Mouse (Mus musculus) ovary, postnatal 10 days (tissue): ENCODE data around the gene Lgals3bp.
A peak's percentile ranks its signal among the peaks of the same experiment; 100 is the strongest.
"Not testable (repeated sequence)": the region's sequence is repeated elsewhere in the genome, so short reads cannot be mapped to it uniquely, and the experiment has no call there.

Experiments used
- DNase-seq: peaks from one replicate; pipeline ENCODE4 v3.0.0; 2022; ENCODE audit warnings: low spot score

The Lgals3bp gene

DNA sequence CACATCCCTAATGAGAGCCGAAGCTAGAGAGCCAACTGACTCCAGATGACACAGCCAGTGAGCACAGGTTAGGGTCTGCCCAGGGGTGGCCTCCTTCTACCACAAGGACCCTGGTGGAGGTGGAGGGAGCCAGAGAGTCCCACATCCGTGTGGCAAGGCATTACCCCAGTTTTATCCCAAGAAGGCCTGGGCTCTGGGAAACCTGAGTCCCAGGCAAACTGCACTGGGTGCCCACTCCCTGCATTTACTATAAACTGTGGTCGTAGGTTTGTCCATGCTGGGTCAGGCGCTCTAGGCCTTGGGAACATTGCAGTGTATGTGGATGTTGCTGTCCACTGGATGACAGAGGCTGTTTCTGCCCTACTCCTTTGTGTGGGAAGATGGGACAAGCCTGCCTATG lies 697 bp downstream of the Lgals3bp start:
- no peak for DNase-seq

DNA sequence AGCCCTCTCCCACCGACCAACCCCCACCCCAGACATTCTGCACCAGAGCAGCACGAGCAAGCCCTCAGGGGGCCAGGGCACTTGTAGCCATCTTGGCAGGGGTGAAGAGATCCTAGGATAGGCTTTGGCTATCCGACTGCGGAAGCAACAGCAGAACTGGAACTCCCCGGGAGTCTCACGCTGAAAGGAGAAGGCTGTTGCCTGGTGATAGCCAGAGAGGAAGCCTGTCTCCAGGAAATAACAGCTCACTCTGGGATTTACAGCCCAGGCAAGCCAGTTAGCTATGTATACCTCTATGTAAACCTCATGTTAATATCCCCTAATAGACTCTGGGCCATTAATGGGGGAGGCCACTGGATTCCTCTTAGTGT lies 1.3 kb downstream of the Lgals3bp start:
- no peak for DNase-seq

GRCm38 (mm10) chr11:118399891-118400565 lies 1.9 kb downstream of the Lgals3bp start:
- no peak for DNase-seq

DNA sequence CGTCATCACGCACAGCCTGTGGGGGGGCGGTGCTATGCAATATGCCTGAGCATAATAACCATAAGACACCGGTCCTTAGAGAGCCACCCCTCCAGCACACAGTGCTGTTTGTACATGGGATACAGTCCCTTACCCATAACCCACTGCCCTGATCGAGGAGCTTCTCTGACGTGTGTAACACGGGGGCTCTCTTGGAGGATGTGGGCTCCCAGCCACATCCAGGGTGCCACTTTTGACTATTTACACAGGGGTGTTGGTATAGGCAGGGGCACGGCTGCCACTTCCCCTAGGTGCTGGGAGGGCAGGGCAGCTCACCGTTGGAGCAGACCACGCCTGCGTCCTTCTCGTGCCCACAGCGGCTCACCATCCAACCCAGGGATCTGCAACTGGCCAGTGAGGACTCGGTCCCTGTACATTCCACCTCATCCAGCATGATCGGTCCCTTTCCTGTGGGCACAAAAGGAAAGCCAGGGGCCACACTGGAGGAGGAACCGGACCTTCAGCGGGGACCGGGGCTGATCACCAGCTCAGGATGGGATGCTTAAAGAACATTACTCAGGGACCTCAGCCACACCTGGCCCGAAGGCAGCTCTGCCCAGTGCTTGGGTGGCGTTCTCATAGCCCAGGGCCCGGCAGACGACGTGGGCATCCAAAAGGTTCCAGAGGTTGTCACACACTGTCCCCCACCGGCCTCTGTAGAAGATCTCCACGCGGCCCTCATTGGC lies 3.9 kb downstream of the Lgals3bp start:
- no peak for DNase-seq

GRCm38 (mm10) chr11:118394538-118394937 lies 7.4 kb downstream of the Lgals3bp start:
- DNase-seq = no peak

- DNase-seq = no peak
Observed at GRCm38 (mm10) chr11:118393991-118394390, 7.9 kb downstream of the Lgals3bp start.

- not testable (repeated sequence) for DNase-seq
Observed at GRCm38 (mm10) chr11:118387816-118388215, 14.1 kb downstream of the Lgals3bp start.

DNA sequence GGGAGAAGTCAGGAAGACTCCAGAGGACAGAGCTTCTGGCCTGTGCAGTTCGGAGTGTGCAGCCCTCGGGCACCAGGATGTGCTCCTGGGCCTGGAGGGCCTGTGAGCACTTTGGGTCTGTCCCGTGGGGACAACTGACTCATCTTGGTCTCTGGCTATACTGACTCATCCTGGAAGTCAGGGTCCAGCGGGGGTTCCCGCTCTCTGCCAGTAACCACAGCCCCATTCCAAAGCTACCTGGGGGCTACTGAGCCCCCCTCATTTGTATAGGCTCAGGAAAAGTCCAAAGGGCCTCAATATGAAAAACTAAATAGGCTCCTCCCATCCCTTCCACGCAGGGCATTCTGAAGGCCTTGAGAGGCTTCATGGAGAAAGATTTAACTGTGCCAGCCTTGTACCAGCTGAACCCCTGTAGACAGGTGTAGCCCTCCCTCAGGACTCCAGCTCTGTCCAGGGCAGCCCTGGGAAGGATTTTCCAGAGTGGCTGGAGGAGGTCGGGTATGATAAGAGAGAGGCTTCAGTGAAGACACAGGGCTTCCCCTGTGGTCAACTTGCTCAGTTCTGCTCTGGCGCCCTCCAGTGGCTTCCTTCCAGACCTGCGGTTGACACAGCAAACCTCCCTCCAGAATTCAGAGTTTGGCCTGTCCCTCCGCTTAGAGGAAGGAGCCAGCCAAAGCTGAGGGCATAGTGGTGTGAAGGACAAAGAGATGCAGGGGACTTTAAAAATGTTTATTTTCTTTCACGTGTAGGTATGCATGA lies 22.5 kb downstream of the Lgals3bp start:
- peak; percentile 67 for DNase-seq

DNA sequence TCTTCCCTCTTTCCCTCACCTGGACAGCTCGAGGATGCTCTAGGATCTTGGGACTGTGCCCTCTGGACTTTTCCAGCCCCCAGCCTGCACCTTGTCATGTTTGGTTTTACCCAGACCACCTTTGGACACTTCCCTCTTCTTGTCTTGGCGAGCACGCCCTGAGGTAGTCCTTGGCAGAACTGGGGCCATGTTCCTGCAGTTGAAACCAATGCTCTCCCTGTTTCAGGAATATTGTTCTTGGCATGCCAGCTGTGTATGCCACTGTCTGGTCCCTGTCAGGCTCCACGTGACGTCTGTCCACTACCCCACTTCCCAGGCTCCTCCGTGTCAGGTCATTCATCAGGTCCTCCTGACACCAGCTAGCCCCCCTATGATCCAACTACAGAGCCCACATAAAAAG lies 23.2 kb downstream of the Lgals3bp start:
- DNase-seq = no peak

DNA sequence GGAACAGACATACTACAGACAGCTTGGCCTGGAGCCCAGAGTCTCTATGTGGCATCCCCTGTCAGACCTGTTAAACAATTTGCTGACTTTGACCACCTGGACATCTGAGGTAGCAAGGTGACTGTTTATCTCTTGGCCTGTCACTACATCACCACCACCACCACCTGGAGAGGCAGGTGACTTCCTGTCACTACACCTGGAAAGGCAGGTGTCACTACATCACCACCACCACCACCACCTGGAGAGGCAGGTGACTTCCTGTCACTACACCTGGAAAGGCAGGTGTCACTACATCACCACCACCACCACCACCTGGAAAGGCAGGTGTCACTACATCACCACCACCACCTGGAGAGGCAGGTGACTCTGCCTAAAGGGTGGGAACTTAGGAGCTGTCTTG lies 25.6 kb downstream of the Lgals3bp start:
- not testable (repeated sequence) for DNase-seq

- no peak for DNase-seq
Observed at GRCm38 (mm10) chr11:118375881-118376280, 26.0 kb downstream of the Lgals3bp start.

GRCm38 (mm10) chr11:118375461-118375860 lies 26.4 kb downstream of the Lgals3bp start:
- DNase-seq = no peak

GRCm38 (mm10) chr11:118375006-118375405 lies 26.9 kb downstream of the Lgals3bp start:
- no peak for DNase-seq

GRCm38 (mm10) chr11:118374506-118374905 lies 27.4 kb downstream of the Lgals3bp start:
- no peak for DNase-seq

DNA sequence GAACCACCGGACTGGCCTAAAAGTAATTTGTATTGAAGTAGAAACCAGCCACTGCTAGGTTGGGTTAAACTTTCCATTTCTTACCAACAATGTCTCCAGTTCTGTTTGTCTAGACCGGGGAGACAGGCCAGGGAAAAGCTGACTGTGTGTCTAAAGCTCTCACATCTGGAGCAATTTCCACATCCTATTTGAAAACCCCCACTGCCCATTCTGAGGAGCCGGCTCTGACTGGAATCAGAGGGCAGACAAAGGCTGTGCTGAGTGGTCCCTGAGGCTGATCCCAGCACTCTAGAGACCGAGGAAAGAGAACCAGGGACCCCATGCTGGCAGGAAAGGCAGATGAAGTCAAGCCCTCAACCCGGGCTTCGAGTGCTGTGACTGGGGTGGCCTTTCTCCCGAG lies 29.3 kb downstream of the Lgals3bp start:
- DNase-seq = no peak

DNA sequence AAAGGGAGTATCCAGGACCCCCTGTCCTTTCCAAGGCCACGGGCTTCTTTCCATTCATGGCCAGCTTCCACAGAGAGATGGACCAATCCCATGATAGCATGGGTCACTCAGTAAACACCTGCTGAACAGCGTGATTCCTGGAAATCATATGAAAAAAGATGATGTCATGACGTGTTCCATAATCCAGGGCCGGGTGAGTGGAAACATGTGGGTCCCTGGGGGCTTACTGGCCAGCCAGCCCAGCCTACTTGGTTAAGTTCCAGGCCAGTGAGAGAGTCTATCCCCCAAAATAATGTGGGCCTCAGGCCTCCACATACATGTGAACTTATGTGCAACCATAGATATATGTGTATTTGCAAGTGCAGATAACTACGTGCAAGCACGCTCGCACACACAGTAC lies 30.0 kb downstream of the Lgals3bp start:
- DNase-seq = no peak

DNA sequence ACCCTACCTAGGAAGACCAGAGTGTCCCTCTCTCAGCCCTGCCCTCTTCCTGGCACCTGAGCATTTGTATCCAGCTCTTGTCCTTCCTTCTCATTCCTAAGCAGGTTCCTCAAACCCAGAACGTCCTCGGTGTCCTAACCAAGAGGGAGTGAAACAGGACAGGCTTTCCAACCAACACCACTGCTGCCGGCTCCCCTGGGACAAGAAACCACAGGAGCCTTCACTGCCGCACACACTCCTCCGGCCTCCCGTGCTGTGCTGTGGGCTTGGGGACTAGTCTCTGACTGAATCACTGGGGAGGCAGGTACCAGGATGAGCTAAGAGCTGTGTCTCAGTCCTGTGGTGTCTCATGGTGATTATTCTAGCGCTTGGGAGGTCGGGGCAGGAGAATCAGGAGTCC lies 32.2 kb downstream of the Lgals3bp start:
- no peak for DNase-seq

GRCm38 (mm10) chr11:118369251-118369650 lies 32.6 kb downstream of the Lgals3bp start:
- no peak for DNase-seq

DNA sequence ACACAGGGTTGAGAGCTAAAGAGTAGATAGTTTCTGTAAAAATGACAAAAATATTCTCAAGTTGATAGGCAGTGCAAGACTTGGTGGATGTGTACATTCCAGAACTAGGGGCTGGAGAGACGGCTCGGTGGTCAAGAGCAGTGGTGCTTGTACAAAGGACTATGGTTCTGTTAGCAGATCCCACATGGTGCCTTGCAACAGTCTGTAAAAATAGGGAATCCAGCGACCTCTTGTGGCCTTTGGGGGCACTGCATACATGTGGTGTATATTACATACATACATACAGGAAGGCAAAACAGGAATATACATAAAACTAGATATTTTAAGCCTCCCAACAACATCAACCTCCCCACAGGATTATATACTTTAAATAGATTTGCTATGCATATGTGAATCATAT lies 33.6 kb downstream of the Lgals3bp start:
- no peak for DNase-seq

DNA sequence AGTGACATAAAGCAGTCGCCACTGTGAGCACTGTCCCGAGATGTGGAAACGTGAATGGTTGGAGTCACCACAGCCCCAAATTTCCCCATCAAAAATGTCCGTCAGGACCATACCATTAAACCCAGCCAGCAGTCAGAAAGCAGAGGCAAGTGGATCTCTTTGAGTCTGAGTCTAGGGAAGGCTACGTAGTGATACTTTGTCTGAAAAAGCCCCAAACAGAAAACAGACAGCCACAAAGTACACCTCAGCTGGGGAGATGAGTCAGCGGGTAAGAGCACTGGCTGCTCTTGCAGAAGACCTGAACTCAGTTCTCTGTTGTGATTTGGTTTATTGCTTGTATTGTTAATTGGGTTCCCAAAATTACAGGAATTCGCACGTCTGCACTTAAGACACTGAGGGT lies 35.3 kb downstream of the Lgals3bp start:
- DNase-seq = no peak

GRCm38 (mm10) chr11:118366108-118366507 lies 35.8 kb downstream of the Lgals3bp start:
- DNase-seq = no peak

GRCm38 (mm10) chr11:118365171-118365570 lies 36.7 kb downstream of the Lgals3bp start:
- DNase-seq = no peak

DNA sequence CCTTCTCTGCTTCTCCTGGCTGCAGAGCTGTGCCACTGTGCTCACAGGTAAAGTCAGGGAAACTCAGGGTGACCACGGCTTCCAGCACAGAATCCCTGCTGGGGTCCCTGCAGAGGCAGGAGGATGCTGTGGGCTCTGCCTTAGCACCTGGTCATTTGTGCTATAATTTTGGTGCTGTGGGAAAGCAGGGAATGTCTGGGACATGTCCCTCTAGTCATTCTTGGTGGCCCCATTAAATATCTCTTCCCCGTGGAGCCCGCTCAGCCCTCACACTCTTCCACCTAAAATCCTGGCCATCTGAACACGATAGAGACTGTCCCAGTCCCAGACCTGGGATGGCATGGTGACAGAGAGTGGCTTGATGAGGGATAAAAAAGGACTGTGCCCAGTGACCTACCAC lies 37.9 kb downstream of the Lgals3bp start:
- DNase-seq = no peak
